Mouse (Mus musculus) spleen, postnatal 0 days (tissue): ENCODE measurements around the gene Wfdc12. TPM values are rescaled to one million over a fixed set of nuclear protein-coding genes. Genes with fewer than 3 reads are reported as not detected.

ENCODE experiments used
- polyA plus RNA-seq: library from polyadenylated mRNA; unstranded; fragments of >200 nt; fragmentation: Nextera tagmentation; extraction: Ambion mirVana; gene quantifications from 2 replicates; pipeline ENCODE4 v1.2.1, GENCODE M21; 2015

Wfdc12 gene
- not detected in 2 replicates for polyA plus RNA-seq

GRCm38 (mm10) chr2:164190576-164190975, at the start of gene Wfdc12:
Gene Wfdc12 (minus strand): TSS chr2:164190608.

GRCm38 (mm10) chr2:164238366-164238765, 48.0 kb upstream of the Wfdc12 start, which contains the start of gene Svs2:
Gene Svs2 (minus strand): TSS chr2:164238466.

GRCm38 (mm10) chr2:164221522-164221921, 31.1 kb upstream of the Wfdc12 start, which contains the start of gene Wfdc15b:
Gene Wfdc15b (minus strand): TSS chr2:164221660.

GRCm38 (mm10) chr2:164199626-164200327, 9.4 kb upstream of the Wfdc12 start, which contains the start of gene Wfdc15a:
Gene Wfdc15a (minus strand): TSS chr2:164200130.

GRCm38 (mm10) chr2:164182692-164183255, 7.6 kb downstream of the Wfdc12 start, which contains the start of gene Wfdc5:
Gene Wfdc5 (minus strand): TSS chr2:164182742.

GRCm38 (mm10) chr2:164170902-164171301, 19.5 kb downstream of the Wfdc12 start, which contains the start of gene Kcns1:
Gene Kcns1 (minus strand): TSS chr2:164171113.

Other genes starting within 250 kb of the Wfdc12 start
- 132 and 147 TPM in 2 replicates for gene Ywhab, start 195.6 kb downstream of the Wfdc12 start, polyA plus RNA-seq
- gene Pabpc1l, start 165.2 kb downstream of the Wfdc12 start, polyA plus RNA-seq = 1.3 and 2.5 TPM in 2 replicates
- 20.1 and 20.5 TPM in 2 replicates for gene Stk4, start 120.3 kb downstream of the Wfdc12 start, polyA plus RNA-seq
- gene Tomm34, start 119.4 kb downstream of the Wfdc12 start, polyA plus RNA-seq = 30.8 and 36.3 TPM in 2 replicates
- not detected in 2 replicates for gene Kcns1, start 19.5 kb downstream of the Wfdc12 start, polyA plus RNA-seq
- gene Wfdc5, start 7.9 kb downstream of the Wfdc12 start, polyA plus RNA-seq = not detected in 2 replicates
- gene Wfdc15a, start 9.5 kb upstream of the Wfdc12 start, polyA plus RNA-seq = not detected in 2 replicates
- gene Wfdc15b, start 31.1 kb upstream of the Wfdc12 start, polyA plus RNA-seq = 0.73 TPM in 1 of 2 replicates, not detected in the other
- gene Svs2, start 47.9 kb upstream of the Wfdc12 start, polyA plus RNA-seq = not detected in 2 replicates
- not detected in 2 replicates for gene Svs3b, start 66.0 kb upstream of the Wfdc12 start, polyA plus RNA-seq
- not detected in 2 replicates for gene Svs4, start 87.9 kb upstream of the Wfdc12 start, polyA plus RNA-seq
- not detected in 2 replicates for gene Svs3a, start 98.7 kb upstream of the Wfdc12 start, polyA plus RNA-seq
- not detected in 2 replicates for gene Svs6, start 126.1 kb upstream of the Wfdc12 start, polyA plus RNA-seq
- gene Svs5, start 142.1 kb upstream of the Wfdc12 start, polyA plus RNA-seq = not detected in 2 replicates
- gene Slpi, start 198.5 kb upstream of the Wfdc12 start, polyA plus RNA-seq = 246 and 289 TPM in 2 replicates
- 0.42 and 0.73 TPM in 2 replicates for gene Rbpjl, start 212.5 kb upstream of the Wfdc12 start, polyA plus RNA-seq
- gene Matn4, start 214.6 kb upstream of the Wfdc12 start, polyA plus RNA-seq = 0.54 and 1.1 TPM in 2 replicates